Mouse (Mus musculus): ENCODE measurements around the gene Casq2. TPM values are rescaled to one million over a fixed set of nuclear protein-coding genes. Genes with fewer than 3 reads are reported as not detected.

Gene Casq2
- polyA plus RNA-seq, 1 experiment = 4.1 TPM

DNA sequence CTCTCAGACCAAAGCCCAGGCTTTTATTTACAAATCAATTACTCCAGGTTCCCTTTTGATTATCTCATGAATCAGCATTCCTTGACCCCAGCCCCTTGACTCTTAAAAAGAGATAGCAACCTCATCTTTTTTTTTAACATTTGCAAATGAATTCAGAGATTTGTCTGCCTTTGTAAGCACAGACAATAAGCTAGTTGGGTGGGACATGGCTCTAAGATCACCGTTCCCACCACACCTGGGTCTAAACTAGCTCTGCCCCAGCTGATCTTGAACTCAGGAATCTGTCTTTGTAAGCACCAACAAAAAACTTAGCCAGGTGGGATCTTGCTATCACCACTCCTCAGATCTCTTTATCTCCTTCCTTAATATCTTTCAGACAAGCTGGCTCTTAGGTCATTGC is 18.9 kb upstream of the Casq2 start:
- Histone ChIP-seq H3K4me3 (ENCODE audit: insufficient read depth, low read depth, low read length) (no peak overlapping the region), H3K27ac (replicated peaks; ENCODE audit: low read depth, low read length) (no peak overlapping the region), H3K4me1 (ENCODE audit: control insufficient read depth, insufficient read depth, insufficient read length, low read length) (no peaks in the 10 kb centered on the region)

DNA sequence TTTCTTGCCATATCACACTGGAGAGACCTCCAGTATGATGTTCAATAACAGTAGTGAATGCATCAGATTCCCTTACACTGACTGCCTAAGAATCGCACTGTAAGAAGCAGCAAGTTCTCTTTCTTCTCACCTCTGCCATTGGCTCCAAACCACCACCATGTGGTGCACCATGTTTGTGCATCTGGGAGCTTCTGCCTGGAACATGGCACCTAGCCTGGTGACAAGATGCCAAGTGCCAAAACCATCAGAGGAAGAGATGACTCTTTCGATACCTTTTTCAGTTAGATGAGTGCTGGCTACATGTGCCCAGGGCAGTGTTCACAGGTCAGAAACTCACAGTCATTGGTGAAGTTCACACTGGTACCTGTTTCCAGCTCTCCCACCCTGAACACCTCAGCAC is 18.4 kb upstream of the Casq2 start:
- Histone ChIP-seq H3K4me3 (ENCODE audit: insufficient read depth, low read depth, low read length) (no peak overlapping the region), H3K4me1 (ENCODE audit: control insufficient read depth, insufficient read depth, insufficient read length, low read length) (no peaks in the 10 kb centered on the region)

DNA sequence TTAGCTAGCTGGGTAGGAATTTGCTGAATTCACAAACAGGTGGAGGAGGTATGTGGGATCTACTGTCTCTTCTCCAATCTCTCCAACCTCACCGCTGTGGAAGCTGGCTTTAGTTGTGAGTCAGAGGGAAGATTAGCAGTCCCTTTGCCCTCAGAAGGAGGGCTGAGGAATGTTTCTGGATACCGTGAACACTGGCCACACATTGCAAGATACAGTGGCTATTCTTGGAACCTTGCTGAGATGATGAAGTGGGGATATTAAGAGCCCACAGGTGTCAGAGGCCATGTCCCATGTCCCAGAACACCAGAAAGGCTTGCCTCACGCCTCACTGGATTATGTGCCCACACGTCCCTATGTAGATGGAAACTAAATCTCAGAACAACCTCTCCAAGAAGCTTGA is 17.0 kb upstream of the Casq2 start:
- no peak overlapping the region for H3K27ac ChIP-seq (replicated peaks; ENCODE audit: low read depth, low read length)
- no peaks in the 10 kb centered on the region for H3K4me1 ChIP-seq (ENCODE audit: control insufficient read depth, insufficient read depth, insufficient read length, low read length)
- no peak overlapping the region for H3K4me3 ChIP-seq (ENCODE audit: insufficient read depth, low read depth, low read length)

More for the DNA sequence above, 18.4 kb upstream of the Casq2 start:
- no peak overlapping the region for H3K27ac ChIP-seq (replicated peaks; ENCODE audit: low read depth, low read length)

DNA sequence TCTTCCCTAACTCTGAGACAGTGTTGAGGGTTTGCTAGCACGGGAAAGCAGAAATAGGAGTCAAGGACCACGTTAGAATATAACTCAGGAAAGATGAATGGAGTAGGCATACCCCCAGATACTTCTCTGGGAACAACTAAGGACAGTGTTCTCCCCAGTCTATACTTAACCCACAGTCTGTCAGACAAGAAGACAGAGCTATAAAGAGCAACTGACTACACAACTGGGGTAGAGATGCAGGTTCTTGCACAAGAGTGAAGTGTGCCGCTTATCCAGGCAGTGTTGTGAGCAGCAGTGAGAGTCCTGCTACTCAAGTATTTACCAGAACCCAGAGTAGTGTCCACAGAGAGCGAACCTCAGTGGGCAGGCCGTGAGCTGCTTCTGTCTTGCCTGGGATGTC is 16.5 kb upstream of the Casq2 start:
- Histone ChIP-seq H3K27ac (replicated peaks; ENCODE audit: low read depth, low read length) (no peak overlapping the region), H3K4me3 (ENCODE audit: insufficient read depth, low read depth, low read length) (no peak overlapping the region), H3K4me1 (ENCODE audit: control insufficient read depth, insufficient read depth, insufficient read length, low read length) (no peaks in the 10 kb centered on the region)

DNA sequence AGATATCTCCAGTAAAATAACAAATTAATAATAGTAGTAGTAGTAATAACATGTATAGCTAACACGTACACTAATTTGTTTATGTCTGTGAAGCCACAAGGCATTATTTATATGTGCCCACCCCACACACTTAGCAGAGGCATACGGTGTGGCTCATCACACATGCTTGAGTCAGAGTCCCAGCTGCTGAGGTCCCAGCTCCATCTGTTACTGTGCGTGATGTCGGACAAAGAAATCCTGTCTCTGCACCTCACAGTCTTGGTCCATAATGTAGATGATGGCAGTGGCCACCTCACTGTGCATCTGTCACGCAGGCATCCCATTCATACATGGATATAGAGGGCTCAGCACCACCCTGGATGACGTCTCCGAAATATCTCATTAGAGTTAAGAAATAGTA is 15.9 kb upstream of the Casq2 start:
- Histone ChIP-seq H3K4me1 (ENCODE audit: control insufficient read depth, insufficient read depth, insufficient read length, low read length) (no peaks in the 10 kb centered on the region), H3K27ac (replicated peaks; ENCODE audit: low read depth, low read length) (no peak overlapping the region)

DNA sequence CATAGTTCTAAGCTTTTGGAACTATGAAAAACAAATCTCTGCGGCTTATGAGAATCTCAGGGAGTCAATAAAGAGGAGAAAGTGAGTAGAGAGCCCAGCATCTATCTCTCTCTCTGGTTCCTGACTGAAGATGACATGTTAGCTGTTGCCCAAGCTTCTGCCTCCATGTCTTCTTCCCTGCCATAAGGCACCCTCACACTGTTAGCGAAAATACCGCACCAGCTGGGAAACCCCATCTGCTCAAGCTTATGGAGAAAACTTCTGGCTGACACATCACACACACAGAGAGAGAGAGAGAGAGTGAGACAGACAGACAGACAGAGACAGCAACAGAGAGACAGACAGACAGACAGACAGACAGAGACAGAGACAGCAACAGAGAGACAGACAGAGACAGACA is 15.2 kb upstream of the Casq2 start:
- Histone ChIP-seq H3K27ac (replicated peaks; ENCODE audit: low read depth, low read length) (no peak overlapping the region), H3K4me1 (ENCODE audit: control insufficient read depth, insufficient read depth, insufficient read length, low read length) (no peaks in the 10 kb centered on the region), H3K4me3 (ENCODE audit: insufficient read depth, low read depth, low read length) (no peak overlapping the region)

More for the DNA sequence above, 15.9 kb upstream of the Casq2 start:
- H3K4me3 ChIP-seq (ENCODE audit: insufficient read depth, low read depth, low read length) = no peak overlapping the region

DNA sequence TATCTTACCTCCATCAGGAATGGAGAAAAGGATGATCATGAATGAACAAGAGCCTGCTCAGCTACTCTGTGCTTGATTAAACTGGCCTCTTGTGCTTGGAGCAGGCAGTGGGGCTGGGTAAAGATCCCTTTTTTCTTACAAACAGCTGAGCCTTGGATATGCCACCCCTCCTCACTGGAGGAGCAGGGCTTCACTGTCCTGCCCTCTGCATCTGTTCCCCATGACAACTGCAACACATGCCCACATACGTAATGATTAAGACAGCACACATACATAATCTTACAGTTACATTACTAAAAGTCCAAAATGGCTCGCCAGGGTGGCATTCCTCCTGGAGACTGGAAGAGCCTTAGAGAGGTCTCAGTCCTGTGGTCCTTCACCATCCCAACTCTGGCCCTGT is 6.8 kb upstream of the Casq2 start:
- Histone ChIP-seq H3K4me1 (ENCODE audit: control insufficient read depth, insufficient read depth, insufficient read length, low read length) (no peaks in the 10 kb centered on the region), H3K27ac (replicated peaks; ENCODE audit: low read depth, low read length) (no peak overlapping the region), H3K4me3 (ENCODE audit: insufficient read depth, low read depth, low read length) (no peak overlapping the region)

DNA sequence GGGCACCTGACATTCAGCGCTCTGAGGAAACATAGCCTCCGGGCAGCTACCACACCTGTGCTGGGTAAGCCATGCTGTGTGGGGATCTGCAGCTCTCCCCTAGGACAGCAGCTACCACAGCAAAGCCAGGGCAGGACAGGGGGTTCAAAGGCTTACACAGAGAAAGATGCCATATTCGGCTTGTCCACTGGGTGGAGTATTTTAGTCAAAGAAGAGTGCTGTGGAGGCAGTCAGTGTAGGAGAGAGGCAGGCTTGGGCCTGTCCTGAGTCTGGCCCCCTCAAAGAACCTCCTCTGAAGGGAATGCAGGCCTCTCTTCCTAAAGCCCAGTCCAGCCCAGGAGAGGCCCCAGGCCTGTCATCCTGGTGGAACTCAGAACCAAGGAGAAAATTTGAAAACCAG is 4.4 kb upstream of the Casq2 start:
- no peak overlapping the region for H3K4me3 ChIP-seq (ENCODE audit: insufficient read depth, low read depth, low read length)
- H3K4me1 ChIP-seq (ENCODE audit: control insufficient read depth, insufficient read depth, insufficient read length, low read length) = no peaks in the 10 kb centered on the region
- no peak overlapping the region for H3K27ac ChIP-seq (replicated peaks; ENCODE audit: low read depth, low read length)

DNA sequence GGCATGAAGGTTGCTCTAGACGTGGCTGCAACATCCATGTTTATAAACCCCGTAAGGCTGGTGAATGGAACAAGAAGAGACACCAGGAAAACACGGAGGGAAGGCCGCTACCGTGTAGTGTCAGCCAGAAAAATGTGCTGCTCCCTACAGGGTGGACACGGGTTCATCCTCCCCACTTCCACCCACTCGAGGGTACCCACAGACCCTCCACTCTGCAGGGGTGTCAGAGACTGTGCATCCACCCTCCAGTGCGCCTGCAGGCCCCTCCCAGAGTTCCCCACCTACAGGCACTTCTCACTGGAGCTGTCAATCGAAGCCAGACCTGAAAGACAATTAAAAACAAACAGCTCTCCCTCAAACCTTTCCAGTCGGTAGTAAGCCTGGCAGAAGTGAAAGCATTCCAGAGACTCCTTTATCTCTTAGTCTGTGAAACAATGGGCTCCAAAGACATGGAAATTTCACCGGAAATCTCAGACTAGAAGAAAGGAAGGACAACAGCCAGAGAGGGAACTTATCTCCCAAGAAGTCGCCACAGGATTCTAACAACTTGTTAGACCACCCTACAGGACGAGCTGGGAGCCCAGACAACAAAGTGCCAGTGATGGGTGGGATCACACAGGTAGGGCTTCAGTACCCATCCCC is 2.5 kb upstream of the Casq2 start:
- Histone ChIP-seq H3K27ac (replicated peaks; ENCODE audit: low read depth, low read length) (no peak overlapping the region), H3K4me1 (ENCODE audit: control insufficient read depth, insufficient read depth, insufficient read length, low read length) (no peaks in the 10 kb centered on the region), H3K4me3 (ENCODE audit: insufficient read depth, low read depth, low read length) (no peak overlapping the region)

DNA sequence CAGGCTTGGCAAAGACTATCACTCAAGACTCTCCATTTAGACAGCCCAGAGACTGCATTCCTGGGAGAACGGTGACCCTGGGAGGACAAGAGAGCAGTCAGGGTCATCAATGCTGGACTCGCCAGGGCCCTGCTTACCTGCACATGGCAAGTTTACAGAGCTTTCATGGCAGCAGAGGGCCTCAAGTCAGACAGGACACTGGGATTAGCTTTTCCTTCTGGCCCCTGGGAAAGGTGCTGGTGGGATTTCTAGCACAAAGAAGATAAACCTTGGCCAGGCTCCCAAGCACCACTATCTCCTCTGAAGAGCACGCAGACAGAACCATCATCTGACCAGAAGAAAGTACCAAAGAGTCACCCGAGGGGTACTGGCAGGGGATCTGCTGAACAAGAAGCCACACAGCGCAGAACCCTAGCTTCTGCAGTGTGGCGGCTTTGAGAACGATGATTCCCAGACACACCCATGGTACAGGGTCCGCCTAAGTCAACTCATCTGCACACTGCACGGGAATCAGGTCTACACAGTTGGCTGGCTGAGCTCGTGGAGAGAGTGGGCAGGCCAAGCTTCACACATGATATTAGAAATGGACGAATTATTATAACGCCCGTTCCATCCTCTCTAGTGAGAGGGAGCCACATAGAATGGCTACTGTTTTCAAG is 1.3 kb upstream of the Casq2 start:
- Histone ChIP-seq H3K27ac (replicated peaks; ENCODE audit: low read depth, low read length) (no peak overlapping the region), H3K4me1 (ENCODE audit: control insufficient read depth, insufficient read depth, insufficient read length, low read length) (no peaks in the 10 kb centered on the region), H3K4me3 (ENCODE audit: insufficient read depth, low read depth, low read length) (no peak overlapping the region)

DNA sequence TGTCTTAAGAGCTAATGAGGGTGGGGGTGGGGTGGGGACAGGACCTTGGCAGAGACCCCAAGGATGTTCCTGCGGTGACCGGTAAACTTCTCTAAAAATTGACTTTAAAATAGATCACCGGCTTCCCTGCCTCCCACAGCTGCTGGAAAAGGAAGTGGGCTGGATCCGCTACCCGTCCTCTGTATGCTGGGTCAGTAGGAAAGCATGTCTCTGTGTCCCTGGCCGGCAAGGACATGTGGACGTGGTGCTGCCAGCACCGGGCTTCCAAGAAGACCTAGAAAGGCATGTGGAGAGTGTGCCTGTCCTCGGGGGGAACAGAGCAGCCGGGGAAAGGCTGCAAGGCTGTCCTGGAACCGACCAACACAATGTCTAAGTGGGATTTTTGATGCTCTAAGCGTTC is 496 bp upstream of the Casq2 start:
- H3K4me1 ChIP-seq (ENCODE audit: control insufficient read depth, insufficient read depth, insufficient read length, low read length) = no peaks in the 10 kb centered on the region
- no peak overlapping the region for H3K4me3 ChIP-seq (ENCODE audit: insufficient read depth, low read depth, low read length)
- no peak overlapping the region for H3K27ac ChIP-seq (replicated peaks; ENCODE audit: low read depth, low read length)

DNA sequence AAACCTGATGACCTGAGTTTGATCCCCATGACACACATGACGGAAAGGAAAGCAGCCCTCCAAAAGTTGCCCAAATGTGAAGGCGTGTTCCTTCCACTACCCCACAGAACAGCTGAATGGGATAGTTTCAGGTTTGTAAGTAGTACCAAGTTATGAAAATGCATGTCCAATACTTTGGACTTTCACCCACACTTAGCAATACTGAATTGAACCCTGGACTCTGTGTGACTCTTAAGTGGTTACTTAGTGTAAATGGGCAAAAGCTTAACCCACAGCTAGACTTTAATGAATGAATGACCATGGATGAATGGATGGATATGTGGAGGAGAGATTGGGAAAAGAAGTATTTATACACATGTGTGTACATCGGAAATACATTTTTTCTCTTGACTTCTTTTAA is 8.6 kb downstream of the Casq2 start:
- no peak overlapping the region for H3K4me3 ChIP-seq (ENCODE audit: insufficient read depth, low read depth, low read length)
- H3K4me1 ChIP-seq (ENCODE audit: control insufficient read depth, insufficient read depth, insufficient read length, low read length) = no peaks in the 10 kb centered on the region
- H3K27ac ChIP-seq (replicated peaks; ENCODE audit: low read depth, low read length) = no peak overlapping the region

DNA sequence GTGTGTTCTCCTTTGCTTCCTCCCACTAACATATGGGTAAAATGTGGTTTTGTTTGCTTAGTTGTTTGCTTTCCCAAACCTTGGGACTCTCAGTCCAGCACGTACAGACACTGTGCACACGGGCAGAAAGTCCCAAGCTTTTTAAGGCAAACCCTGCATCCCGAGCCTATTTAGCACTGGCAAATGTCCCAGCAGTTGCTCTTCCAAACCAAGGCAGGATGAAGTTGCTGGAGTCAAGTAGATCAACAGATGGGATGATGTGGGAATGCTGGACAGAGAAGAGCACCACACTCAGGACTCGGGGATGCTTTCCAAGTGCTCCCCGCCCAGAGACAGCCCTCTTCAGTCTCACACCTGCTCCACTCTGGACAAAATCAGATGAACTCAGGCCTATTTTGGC is 9.2 kb downstream of the Casq2 start:
- Histone ChIP-seq H3K4me1 (ENCODE audit: control insufficient read depth, insufficient read depth, insufficient read length, low read length) (no peaks in the 10 kb centered on the region), H3K27ac (replicated peaks; ENCODE audit: low read depth, low read length) (no peak overlapping the region), H3K4me3 (ENCODE audit: insufficient read depth, low read depth, low read length) (no peak overlapping the region)

DNA sequence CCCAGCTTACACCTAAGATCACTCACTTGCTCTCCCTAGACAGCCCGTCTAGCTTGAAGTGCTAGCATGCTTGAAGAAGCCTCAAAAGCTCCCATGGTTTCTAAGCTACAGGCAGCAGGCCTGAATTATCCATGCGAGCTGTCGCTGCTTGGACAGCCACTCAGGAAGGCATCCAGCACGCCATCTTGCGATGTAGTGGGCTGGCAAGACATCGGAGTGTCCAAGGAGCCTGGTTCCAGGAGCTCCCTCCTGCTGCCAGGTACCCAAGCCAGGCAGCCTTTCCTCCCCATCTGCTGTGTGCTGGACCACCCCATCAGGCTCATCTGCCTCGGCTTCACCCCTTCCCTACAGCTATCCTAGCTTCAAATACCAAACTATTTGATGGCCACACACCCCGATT is 10.2 kb downstream of the Casq2 start:
- no peak overlapping the region for H3K27ac ChIP-seq (replicated peaks; ENCODE audit: low read depth, low read length)
- no peaks in the 10 kb centered on the region for H3K4me1 ChIP-seq (ENCODE audit: control insufficient read depth, insufficient read depth, insufficient read length, low read length)

DNA sequence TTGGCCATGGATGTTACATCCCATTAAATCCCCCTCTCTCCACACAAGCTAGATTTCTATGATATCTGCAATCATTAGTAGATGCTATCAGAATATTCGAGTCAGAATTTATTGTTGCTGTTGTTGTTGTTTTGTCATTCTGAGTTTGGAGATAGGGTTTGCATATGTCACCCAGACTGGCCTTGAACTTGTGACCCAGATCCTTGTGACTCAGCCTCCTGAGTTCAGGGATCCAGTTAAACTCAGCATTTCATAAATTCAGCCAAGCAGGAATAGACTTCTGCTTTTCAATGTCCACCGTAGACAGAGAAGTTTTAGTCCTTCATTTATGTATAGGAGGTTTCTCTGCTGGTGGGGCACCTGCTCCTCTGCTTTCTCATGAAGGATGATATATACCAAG is 10.8 kb downstream of the Casq2 start:
- H3K27ac ChIP-seq (replicated peaks; ENCODE audit: low read depth, low read length) = no peak overlapping the region

More for the DNA sequence above, 10.2 kb downstream of the Casq2 start:
- H3K4me3 ChIP-seq (ENCODE audit: insufficient read depth, low read depth, low read length) = no peak overlapping the region

DNA sequence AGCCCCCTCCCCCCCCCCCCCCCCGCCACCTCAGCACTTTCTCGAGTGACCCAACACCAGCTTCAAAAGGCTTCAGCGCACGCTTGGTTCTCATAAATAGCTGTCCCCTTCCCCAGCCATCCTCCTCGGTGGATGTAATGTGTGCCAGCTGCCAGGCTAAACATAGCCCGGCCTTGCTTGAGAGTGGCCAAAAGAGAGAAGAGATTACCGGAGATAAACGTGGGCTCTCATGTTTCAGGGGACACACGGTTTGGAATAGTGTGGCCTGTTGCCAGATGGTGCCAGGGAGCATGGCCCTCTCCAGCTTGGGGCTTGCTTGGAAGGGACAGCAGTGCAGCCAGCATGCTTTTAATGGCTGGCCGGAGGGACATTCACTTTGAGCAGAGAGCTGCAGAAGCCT is 13.0 kb downstream of the Casq2 start:
- H3K27ac ChIP-seq (replicated peaks; ENCODE audit: low read depth, low read length) = no peak overlapping the region
- no peaks in the 10 kb centered on the region for H3K4me1 ChIP-seq (ENCODE audit: control insufficient read depth, insufficient read depth, insufficient read length, low read length)
- H3K4me3 ChIP-seq (ENCODE audit: insufficient read depth, low read depth, low read length) = no peak overlapping the region

More for the DNA sequence above, 10.8 kb downstream of the Casq2 start:
- no peak overlapping the region for H3K4me3 ChIP-seq (ENCODE audit: insufficient read depth, low read depth, low read length)
- H3K4me1 ChIP-seq (ENCODE audit: control insufficient read depth, insufficient read depth, insufficient read length, low read length) = no peaks in the 10 kb centered on the region

All from brown adipose tissue, adult 24 weeks (tissue).